Mouse (Mus musculus) bone marrow macrophage, adult 2 months (primary cell): ENCODE results near the gene Traf3.

Source experiments
- CTCF ChIP-seq: IDR thresholded peaks from 2 replicates; pipeline ENCODE4 v1.5.1; 2012; ENCODE audit warnings: low read depth, mild to moderate bottlenecking, low read length, moderate library complexity
- POLR2A ChIP-seq: IDR thresholded peaks from 2 replicates; pipeline ENCODE4 v1.6.1; 2012; ENCODE audit warnings: mild to moderate bottlenecking, low read depth, low read length, borderline replicate concordance

DNA sequence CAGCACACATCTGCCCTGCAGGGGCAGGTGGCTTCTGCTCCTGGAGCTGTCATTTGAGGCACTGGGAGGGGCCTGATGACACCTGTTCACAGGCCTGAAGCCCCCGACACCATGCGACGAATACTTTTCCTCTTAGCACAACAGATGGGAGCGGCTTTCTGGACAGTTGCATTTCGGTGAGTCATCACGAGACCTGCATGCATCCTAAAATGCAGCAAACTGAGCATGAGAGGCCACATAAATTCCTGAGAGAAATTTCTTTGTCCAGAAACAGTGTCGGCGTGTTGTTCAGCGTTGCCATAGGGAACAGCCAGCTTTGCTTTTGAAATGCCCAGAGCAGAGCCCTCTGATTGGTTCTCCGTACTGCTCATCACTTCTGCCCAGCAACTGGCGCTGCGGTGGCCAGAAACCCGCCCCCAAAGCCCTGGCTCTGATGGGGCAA is 1.8 kb upstream of the Traf3 start:
- TF ChIP-seq CTCF (no peak), POLR2A (no peak)
